Mouse (Mus musculus) lung, postnatal 0 days (tissue): Measurements from ENCODE around the gene Prickle4.

Experiments
- CTCF ChIP-seq: IDR thresholded peaks from 2 replicates; pipeline ENCODE4 v1.5.1; 2016; ENCODE audit warnings: antibody characterized with exemption, mild to moderate bottlenecking
- EP300 ChIP-seq: IDR thresholded peaks from 2 replicates; pipeline ENCODE4 v1.6.1; 2016; ENCODE audit warnings: antibody characterized with exemption, mild to moderate bottlenecking, control low read depth

GRCm38 (mm10) chr17:47715037-47715436, 20.5 kb upstream of the Prickle4 start:
- TF ChIP-seq CTCF: no peak
- TF ChIP-seq EP300: no peak
